Mouse (Mus musculus): ENCODE data around the gene Gna11. TPM values are rescaled to one million over a fixed set of nuclear protein-coding genes. Genes with fewer than 3 reads are reported as not detected.

Gna11 gene
- polyA plus RNA-seq (2014; fragmentation: Nextera tagmentation; extraction: Ambion mirVana): 46.4 and 47.0 TPM in 2 replicates

DNA sequence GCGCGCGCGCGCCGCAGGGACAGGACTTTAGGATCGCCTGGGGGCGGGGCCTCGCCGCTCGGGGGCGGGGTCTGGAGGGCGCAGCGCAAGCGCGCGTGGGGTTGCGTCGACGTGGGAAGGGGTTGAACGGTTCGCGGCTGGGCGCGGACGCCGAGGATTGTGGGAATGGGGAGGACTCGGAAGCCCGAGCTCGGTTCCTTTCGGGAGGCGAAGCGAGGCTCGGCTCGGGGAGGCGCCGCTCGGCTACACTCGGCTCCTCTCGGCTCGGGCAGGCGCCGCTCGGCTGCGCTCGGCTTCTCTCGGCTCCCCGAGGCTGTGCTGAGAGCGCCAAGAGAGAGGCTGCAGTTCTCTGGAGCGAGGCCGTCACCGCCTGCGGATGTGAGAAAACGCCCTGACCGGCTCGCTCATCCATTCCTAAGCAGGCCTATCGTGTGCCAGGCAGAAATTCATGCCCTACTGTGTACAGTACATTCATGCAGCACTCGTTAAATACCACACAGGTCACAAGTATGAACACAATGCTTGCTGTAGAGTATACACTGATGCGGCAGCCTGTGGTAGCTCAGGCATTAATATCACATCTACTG is at the start of gene Gna11:
Gna11 (minus strand) TSS at position 30 of the 587 bp plus-strand sequence.
- Histone ChIP-seq H3K4me2 (peak within 1 kb of the TSS; percentile 99), H3K27me3 (replicated peaks; ENCODE audit: control insufficient read depth, insufficient read depth, low read length) (no peaks in the 10 kb centered on the region), H3K4me1 (replicated peaks; ENCODE audit: control insufficient read depth, insufficient read depth, low read length) (peaks cover 50% of the 10 kb centered on the region), H3K9me3 (ENCODE audit: control insufficient read depth, low read length) (no peaks in the 10 kb centered on the region), H3K4me3 (ENCODE audit: low read depth, low read length) (peak within 1 kb of the TSS; percentile 96), H3K36me3 (ENCODE audit: control insufficient read depth, insufficient read depth, low read length) (peaks cover under 1% of the 10 kb centered on the region; the same call in 1 of the 2 replicates), H3K9ac (ENCODE audit: low read depth, low read length) (peak within 1 kb of the TSS; percentile 90), H3K27ac (ENCODE audit: low read depth, low read length) (peak within 1 kb of the TSS; percentile 84)
- peak; percentile 100 for DNase-seq (ENCODE audit: low spot score)
- 1% methylated on average over 59 of the region's 59 CpGs for WGBS
- peak; percentile 90 for ATAC-seq (replicated peaks; ENCODE audit: low FRiP score)

DNA sequence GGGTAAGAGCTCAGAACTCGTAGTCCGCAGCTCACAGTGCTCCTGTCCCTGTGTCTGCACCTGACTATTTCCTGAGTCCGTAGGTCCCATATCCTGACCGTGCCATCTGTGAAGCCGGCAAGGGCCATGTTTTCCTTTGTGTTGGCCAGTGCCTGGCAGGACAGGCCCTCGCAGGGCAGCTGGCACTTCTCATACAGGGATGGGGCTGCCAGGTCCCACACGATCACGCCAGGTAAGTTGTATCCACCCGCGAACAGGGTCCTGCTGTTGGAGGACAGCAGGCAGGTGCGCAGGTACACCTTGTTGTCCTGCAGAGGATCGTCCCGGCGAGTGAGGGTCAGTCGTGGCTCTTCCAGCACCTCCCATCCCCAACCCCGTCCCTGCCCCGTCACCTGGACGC is 48.9 kb upstream of the Gna11 start:
- ATAC-seq (replicated peaks; ENCODE audit: low FRiP score) (no peak), DNase-seq (ENCODE audit: low spot score) (no peak)
- Histone ChIP-seq H3K4me1 (replicated peaks; ENCODE audit: control insufficient read depth, insufficient read depth, low read length) (peaks cover 18% of the 10 kb centered on the region), H3K27ac (ENCODE audit: low read depth, low read length) (no peak overlapping the region), H3K36me3 (ENCODE audit: control insufficient read depth, insufficient read depth, low read length) (no peaks in the 10 kb centered on the region), H3K9ac (ENCODE audit: low read depth, low read length) (no peak overlapping the region), H3K9me3 (ENCODE audit: control insufficient read depth, low read length) (no peaks in the 10 kb centered on the region), H3K4me3 (ENCODE audit: low read depth, low read length) (no peak overlapping the region), H3K27me3 (replicated peaks; ENCODE audit: control insufficient read depth, insufficient read depth, low read length) (peaks cover 44% of the 10 kb centered on the region), H3K4me2 (no peak overlapping the region)
- WGBS: 69% methylated on average over 18 of the region's 18 CpGs

DNA sequence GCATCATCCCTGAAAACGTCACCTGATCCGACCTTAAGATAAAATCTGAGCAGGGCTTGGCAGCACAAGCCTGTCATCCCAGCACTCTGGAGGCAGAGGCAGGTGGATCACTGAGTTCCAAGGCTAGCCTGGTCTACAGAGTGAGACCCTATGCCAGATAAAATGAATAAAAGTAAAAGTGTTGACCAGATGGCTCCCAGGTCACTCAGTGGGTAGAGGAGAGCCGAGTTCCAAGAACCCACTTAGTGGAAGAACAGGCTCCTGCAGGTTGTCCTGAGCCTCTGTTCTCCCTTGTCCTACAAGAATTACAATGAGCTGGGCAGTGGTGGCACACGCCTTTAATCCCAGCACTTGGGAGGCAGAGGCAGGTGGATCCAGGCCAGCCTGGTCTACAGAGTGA is 48.2 kb upstream of the Gna11 start:
- 56% methylated on average over 4 of the region's 4 CpGs for WGBS
- no peak overlapping the region for H3K9ac ChIP-seq (ENCODE audit: low read depth, low read length)
- H3K4me2 ChIP-seq: no peak overlapping the region
- H3K27me3 ChIP-seq (replicated peaks; ENCODE audit: control insufficient read depth, insufficient read depth, low read length): peaks cover 45% of the 10 kb centered on the region
- DNase-seq (ENCODE audit: low spot score): no peak
- H3K4me1 ChIP-seq (replicated peaks; ENCODE audit: control insufficient read depth, insufficient read depth, low read length): peaks cover 18% of the 10 kb centered on the region
- H3K36me3 ChIP-seq (ENCODE audit: control insufficient read depth, insufficient read depth, low read length): no peaks in the 10 kb centered on the region
- no peak overlapping the region for H3K27ac ChIP-seq (ENCODE audit: low read depth, low read length)
- no peak overlapping the region for H3K4me3 ChIP-seq (ENCODE audit: low read depth, low read length)
- no peaks in the 10 kb centered on the region for H3K9me3 ChIP-seq (ENCODE audit: control insufficient read depth, low read length)
- no peak for ATAC-seq (replicated peaks; ENCODE audit: low FRiP score)

DNA sequence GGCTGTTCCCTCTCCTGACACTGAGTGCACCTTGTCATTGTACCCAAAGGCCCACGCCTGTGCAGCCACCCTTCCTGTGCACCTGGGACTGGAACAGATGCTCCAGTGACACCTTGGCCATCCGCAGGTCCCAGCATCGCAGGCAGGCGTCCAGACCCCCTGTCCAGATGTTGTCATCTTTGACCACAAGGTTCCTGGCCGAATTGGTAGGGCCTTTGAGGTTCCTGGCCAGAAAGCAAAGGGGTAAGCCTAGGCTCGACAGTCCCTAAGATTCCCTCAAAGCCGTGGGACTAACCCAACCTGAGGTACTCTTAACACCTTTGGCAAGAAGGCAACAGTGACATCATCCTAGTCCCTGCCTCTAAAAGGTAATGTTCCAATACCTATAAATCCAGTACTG is 47.6 kb upstream of the Gna11 start:
- Histone ChIP-seq H3K4me3 (ENCODE audit: low read depth, low read length) (no peak overlapping the region), H3K9ac (ENCODE audit: low read depth, low read length) (no peak overlapping the region), H3K4me2 (no peak overlapping the region), H3K4me1 (replicated peaks; ENCODE audit: control insufficient read depth, insufficient read depth, low read length) (peaks cover 12% of the 10 kb centered on the region), H3K27me3 (replicated peaks; ENCODE audit: control insufficient read depth, insufficient read depth, low read length) (peaks cover 47% of the 10 kb centered on the region), H3K9me3 (ENCODE audit: control insufficient read depth, low read length) (no peaks in the 10 kb centered on the region), H3K36me3 (ENCODE audit: control insufficient read depth, insufficient read depth, low read length) (0 out of 2 replicates have a peak, but pooled peaks cover under 1% of the 10 kb centered on the region), H3K27ac (ENCODE audit: low read depth, low read length) (no peak overlapping the region)
- 66% methylated on average over 7 of the region's 7 CpGs for WGBS
- DNase-seq (ENCODE audit: low spot score) (no peak), ATAC-seq (replicated peaks; ENCODE audit: low FRiP score) (no peak)

DNA sequence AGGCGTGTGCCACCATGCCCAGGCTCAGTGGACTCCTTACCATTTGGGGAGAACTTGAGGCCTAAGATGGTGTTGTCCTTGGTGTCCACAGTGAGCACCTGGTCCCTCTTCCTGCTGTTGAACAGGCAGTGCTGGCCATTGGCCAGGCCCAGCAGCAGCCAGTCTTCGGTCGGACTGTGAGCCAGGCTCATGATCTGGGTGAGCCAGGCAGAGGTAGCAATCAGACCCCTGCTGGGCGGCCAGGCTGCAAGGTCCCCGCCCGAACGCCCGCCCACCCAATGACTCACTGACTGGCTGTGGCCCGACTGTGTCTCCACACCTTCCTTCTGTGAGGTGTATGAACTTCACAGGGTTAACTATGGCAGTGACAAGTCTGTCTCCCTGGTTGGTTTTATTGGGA is 46.9 kb upstream of the Gna11 start:
- DNase-seq (ENCODE audit: low spot score) (no peak), ATAC-seq (replicated peaks; ENCODE audit: low FRiP score) (no peak)
- Histone ChIP-seq H3K9me3 (ENCODE audit: control insufficient read depth, low read length) (no peaks in the 10 kb centered on the region), H3K27me3 (replicated peaks; ENCODE audit: control insufficient read depth, insufficient read depth, low read length) (peaks cover 54% of the 10 kb centered on the region), H3K4me3 (ENCODE audit: low read depth, low read length) (no peak overlapping the region), H3K27ac (ENCODE audit: low read depth, low read length) (no peak overlapping the region), H3K4me2 (no peak overlapping the region), H3K36me3 (ENCODE audit: control insufficient read depth, insufficient read depth, low read length) (0 out of 2 replicates have a peak, but pooled peaks cover 4% of the 10 kb centered on the region), H3K4me1 (replicated peaks; ENCODE audit: control insufficient read depth, insufficient read depth, low read length) (peaks cover 6% of the 10 kb centered on the region; the same call in 1 of the 2 replicates), H3K9ac (ENCODE audit: low read depth, low read length) (no peak overlapping the region)
- WGBS: 55% methylated on average over 9 of the region's 9 CpGs

DNA sequence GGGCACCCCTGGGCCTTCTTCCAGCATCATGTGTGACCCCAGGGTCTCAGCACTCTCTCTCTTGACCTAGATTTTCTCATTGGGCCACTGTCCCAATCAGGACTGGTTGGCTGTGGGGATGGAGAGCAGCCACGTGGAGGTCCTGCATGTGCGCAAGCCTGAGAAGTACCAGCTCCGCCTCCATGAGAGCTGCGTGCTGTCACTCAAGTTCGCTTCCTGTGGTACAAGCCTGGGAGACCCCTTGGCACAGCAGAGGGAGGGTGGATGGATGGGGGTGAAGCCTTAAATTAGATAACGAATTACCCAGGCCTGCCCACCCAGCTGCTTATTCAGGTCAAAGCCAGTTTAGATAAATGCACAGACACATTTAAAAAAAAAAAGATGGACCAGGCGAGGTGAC is 43.7 kb upstream of the Gna11 start:
- H3K36me3 ChIP-seq (ENCODE audit: control insufficient read depth, insufficient read depth, low read length): 0 out of 2 replicates have a peak, but pooled peaks cover 4% of the 10 kb centered on the region

DNA sequence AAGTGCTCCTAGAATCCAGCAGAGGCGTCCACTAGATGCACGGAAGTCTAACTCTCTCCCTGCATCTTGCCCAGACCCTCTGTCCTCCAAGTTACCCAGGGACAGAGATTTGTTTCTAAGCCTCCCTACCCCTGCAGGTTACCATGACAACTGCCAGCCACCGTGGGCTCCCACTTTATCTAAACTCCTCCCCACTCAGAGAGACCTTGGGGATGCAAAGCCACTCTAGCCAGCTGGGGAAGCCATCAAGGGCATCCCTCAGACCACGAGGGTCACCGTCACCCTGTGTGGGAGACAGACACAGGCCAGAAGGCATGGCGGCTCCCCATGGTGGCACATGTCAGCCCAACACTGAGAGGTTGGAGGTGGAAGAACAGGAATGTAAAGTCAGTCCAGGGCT is 38.4 kb upstream of the Gna11 start:
- Histone ChIP-seq H3K4me2 (no peak overlapping the region), H3K27ac (ENCODE audit: low read depth, low read length) (no peak overlapping the region), H3K9ac (ENCODE audit: low read depth, low read length) (no peak overlapping the region), H3K27me3 (replicated peaks; ENCODE audit: control insufficient read depth, insufficient read depth, low read length) (peaks cover 49% of the 10 kb centered on the region), H3K4me1 (replicated peaks; ENCODE audit: control insufficient read depth, insufficient read depth, low read length) (peaks cover 10% of the 10 kb centered on the region), H3K36me3 (ENCODE audit: control insufficient read depth, insufficient read depth, low read length) (peaks cover 4% of the 10 kb centered on the region; the same call in 1 of the 2 replicates), H3K9me3 (ENCODE audit: control insufficient read depth, low read length) (no peaks in the 10 kb centered on the region; the same call in 1 of the 2 replicates), H3K4me3 (ENCODE audit: low read depth, low read length) (no peak overlapping the region)
- ATAC-seq (replicated peaks; ENCODE audit: low FRiP score): no peak
- WGBS: 50% methylated on average over 6 of the region's 6 CpGs
- no peak for DNase-seq (ENCODE audit: low spot score)

More for the DNA sequence above, 43.7 kb upstream of the Gna11 start:
- H3K4me2 ChIP-seq: no peak overlapping the region
- ATAC-seq (replicated peaks; ENCODE audit: low FRiP score) (no peak), DNase-seq (ENCODE audit: low spot score) (no peak)
- no peak overlapping the region for H3K27ac ChIP-seq (ENCODE audit: low read depth, low read length)
- H3K27me3 ChIP-seq (replicated peaks; ENCODE audit: control insufficient read depth, insufficient read depth, low read length): peaks cover 31% of the 10 kb centered on the region
- 0 out of 2 replicates have a peak, but pooled peaks cover 3% of the 10 kb centered on the region for H3K4me1 ChIP-seq (replicated peaks; ENCODE audit: control insufficient read depth, insufficient read depth, low read length)
- H3K9me3 ChIP-seq (ENCODE audit: control insufficient read depth, low read length): no peaks in the 10 kb centered on the region; the same call in 1 of the 2 replicates
- H3K4me3 ChIP-seq (ENCODE audit: low read depth, low read length): no peak overlapping the region
- 49% methylated on average over 7 of the region's 7 CpGs for WGBS
- H3K9ac ChIP-seq (ENCODE audit: low read depth, low read length): no peak overlapping the region

DNA sequence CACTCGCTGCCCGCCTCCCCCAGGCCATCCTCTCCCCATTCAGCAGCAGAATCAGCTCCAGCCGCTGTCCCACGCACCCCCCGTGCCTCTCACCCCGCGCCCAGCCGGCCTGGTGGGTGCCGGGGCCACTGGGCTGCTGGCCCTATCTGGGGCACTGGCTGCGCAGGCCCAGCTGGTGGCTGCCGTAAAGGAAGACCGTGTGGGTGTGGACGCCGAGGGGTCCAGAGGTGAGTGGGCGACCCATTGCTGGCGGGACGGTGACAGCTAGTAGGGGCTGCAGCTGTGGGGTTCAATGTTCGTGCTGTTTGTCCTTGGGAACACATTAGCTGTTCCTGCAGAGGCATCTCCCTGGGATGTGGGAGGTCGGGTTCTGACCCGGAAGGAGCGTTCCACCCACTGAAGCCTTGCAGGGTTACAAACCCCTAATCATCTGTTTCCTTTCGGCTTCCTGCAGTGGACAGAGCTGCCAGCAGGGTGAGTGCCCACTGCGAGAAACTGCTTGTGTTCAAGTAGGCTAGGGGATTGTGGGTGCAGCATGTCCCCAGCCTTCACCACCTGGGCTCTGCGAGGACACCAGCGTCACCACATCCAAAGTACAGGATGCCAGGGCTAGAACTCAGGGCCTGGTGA is 35.6 kb upstream of the Gna11 start:
- peaks cover 14% of the 10 kb centered on the region for H3K4me1 ChIP-seq (replicated peaks; ENCODE audit: control insufficient read depth, insufficient read depth, low read length)
- H3K4me2 ChIP-seq: 0 out of 2 replicates have a peak overlapping the region, but pooled peaks have one; percentile 19
- H3K27me3 ChIP-seq (replicated peaks; ENCODE audit: control insufficient read depth, insufficient read depth, low read length): peaks cover 49% of the 10 kb centered on the region
- ATAC-seq (replicated peaks; ENCODE audit: low FRiP score): no peak
- H3K36me3 ChIP-seq (ENCODE audit: control insufficient read depth, insufficient read depth, low read length): no peaks in the 10 kb centered on the region; the same call in 1 of the 2 replicates
- H3K4me3 ChIP-seq (ENCODE audit: low read depth, low read length): no peak overlapping the region
- no peak overlapping the region for H3K9ac ChIP-seq (ENCODE audit: low read depth, low read length)
- DNase-seq (ENCODE audit: low spot score): no peak
- WGBS: 36% methylated on average over 25 of the region's 25 CpGs
- H3K27ac ChIP-seq (ENCODE audit: low read depth, low read length): no peak overlapping the region
- H3K9me3 ChIP-seq (ENCODE audit: control insufficient read depth, low read length): no peaks in the 10 kb centered on the region; the same call in 1 of the 2 replicates
